7 mouse cellular contexts compared by ENCODE assay signal in genomic region chr4:56113701-56114196, GRCm38 (mm10).
DNase-seq lines count a peak whose midpoint lies in the region; ATAC-seq lines count a peak whose summit lies in the region.

No protein-coding gene starts in this region.

- H3K9ac ChIP-seq in stomach, embryonic 14.5 days (replicated peaks; ENCODE audit: low read depth, low read length), result no peak overlapping the region

- WGBS in stomach, embryonic 14.5 days, result 19% methylated on average over 10 of the region's 10 CpGs

- no peaks in the 10 kb centered on the region for H3K36me3 ChIP-seq in stomach, embryonic 14.5 days (ENCODE audit: control insufficient read depth, insufficient read depth, low read length)

- peak overlapping the region; percentile 81 for H3K27ac ChIP-seq in stomach, embryonic 14.5 days (ENCODE audit: low read length)

- H3K4me3 ChIP-seq in stomach, embryonic 14.5 days (ENCODE audit: low read depth, low read length), result no peak overlapping the region

- no peaks in the 10 kb centered on the region for H3K27me3 ChIP-seq in stomach, embryonic 14.5 days (ENCODE audit: control insufficient read depth, insufficient read depth, low read length)

- peaks cover 10% of the 10 kb centered on the region for H3K4me1 ChIP-seq in stomach, embryonic 14.5 days (ENCODE audit: control insufficient read depth, insufficient read depth, low read length)

- peak overlapping the region; percentile 18 for H3K4me2 ChIP-seq in stomach, embryonic 14.5 days (replicated peaks; ENCODE audit: low read depth, low read length)

- no peaks in the 10 kb centered on the region for H3K9me3 ChIP-seq in stomach, embryonic 14.5 days (ENCODE audit: control insufficient read depth, low read depth, low read length)

- DNase-seq in adrenal gland, postnatal 10 days, result peak; percentile 85
- DNase-seq in embryo, embryonic 10.5 days (ENCODE audit: low spot score), result peak; percentile 26
- DNase-seq in heart, adult 18-20 months, result peak; percentile 89 to 97
- DNase-seq in kidney, adult 18-20 months, result peak; percentile 76
- peak; percentile 60 for DNase-seq in left cerebral cortex, postnatal 4 days
- peak; percentile 9 for DNase-seq in mesoderm, embryonic 11.5 days (ENCODE audit: low read depth, low spot score)

- peak; percentile 85 for ATAC-seq in stomach, embryonic 14.5 days (ENCODE audit: insufficient number of reproducible peaks, insufficient read depth, low FRiP score, low read depth)

- intact Hi-C loops in left cerebral cortex, postnatal 4 days (cut with DNase I), result no loop called here

Comparison
In these comparisons a context has a peak if more than half of its experiments do, and no peak if none do; other contexts are left out.
1. DNase-seq: peak in every context shown above with its lines; median percentile 93 in heart, adult 18-20 months; 85 in adrenal gland, postnatal 10 days; 76 in kidney, adult 18-20 months; 60 in left cerebral cortex, postnatal 4 days; 26 in embryo, embryonic 10.5 days; 9 in mesoderm, embryonic 11.5 days.